Mouse (Mus musculus) thymus, adult 2 months (tissue): ENCODE data around the gene Hc. TPM values are rescaled to one million over a fixed set of nuclear protein-coding genes. Genes with fewer than 3 reads are reported as not detected.

ENCODE experiments used
- DNase-seq: peaks from one replicate; pipeline ENCODE4 v3.0.0; 2021
- H3K27ac ChIP-seq: fragments of 200-500 bp; 2 replicates; pipeline ENCODE4 v1.5.1; 2012; ENCODE audit warnings: low read length, control low read depth; ENCODE audit not compliant: control insufficient read depth, insufficient read depth
- H3K27me3 ChIP-seq: fragments of 200-500 bp; 2 replicates; pipeline ENCODE4 v1.6.1; 2012; ENCODE audit warnings: mild to moderate bottlenecking, low read length, moderate library complexity, mixed read lengths; ENCODE audit not compliant: control insufficient read depth, insufficient read depth
- H3K36me3 ChIP-seq: fragments of 200-500 bp; 2 replicates; pipeline ENCODE4 v1.6.1; 2012; ENCODE audit warnings: mild to moderate bottlenecking, low read length, moderate library complexity; ENCODE audit not compliant: control insufficient read depth, insufficient read depth
- H3K4me1 ChIP-seq: fragments of 200-500 bp; replicated peaks from 2 replicates; pipeline ENCODE4 v1.6.1; 2012; ENCODE audit warnings: low read length; ENCODE audit not compliant: control insufficient read depth, insufficient read depth
- H3K4me3 ChIP-seq: fragments of 200-500 bp; 2 replicates; pipeline ENCODE4 v1.5.1; 2012; ENCODE audit warnings: mild to moderate bottlenecking, low read length, control low read depth, moderate library complexity; ENCODE audit not compliant: control insufficient read depth, insufficient read depth
- CTCF ChIP-seq: fragments of 200-500 bp; IDR thresholded peaks from 2 replicates; pipeline ENCODE4 v1.5.1; 2012; ENCODE audit warnings: mild to moderate bottlenecking, control low read depth, low read length, moderate library complexity, borderline replicate concordance; ENCODE audit not compliant: control insufficient read depth, poor library complexity, insufficient read depth; ENCODE audit errors: extremely low read depth
- POLR2A ChIP-seq: fragments of 200-500 bp; IDR thresholded peaks from 2 replicates; pipeline ENCODE4 v1.6.1; 2012; ENCODE audit warnings: mild to moderate bottlenecking, low read length, control low read depth, moderate library complexity; ENCODE audit not compliant: control insufficient read depth, poor library complexity, insufficient read depth; ENCODE audit errors: extremely low read depth
- WGBS: fragments of 180-500 bp; shearing (Covaris S2); methylation state at CpG from one replicate; pipeline ENCODE4 v1.1.7; 2018; 5-methylcytosine and 5-hydroxymethylcytosine counted together
- polyA plus RNA-seq: library from polyadenylated mRNA; depleted of rRNA; stranded (reverse); fragments of >200 nt; gene quantifications from 2 replicates; pipeline ENCODE4 v1.2.3, GENCODE M21; 2012

The Hc gene
- polyA plus RNA-seq, 1 experiment, result 0.15 TPM

DNA sequence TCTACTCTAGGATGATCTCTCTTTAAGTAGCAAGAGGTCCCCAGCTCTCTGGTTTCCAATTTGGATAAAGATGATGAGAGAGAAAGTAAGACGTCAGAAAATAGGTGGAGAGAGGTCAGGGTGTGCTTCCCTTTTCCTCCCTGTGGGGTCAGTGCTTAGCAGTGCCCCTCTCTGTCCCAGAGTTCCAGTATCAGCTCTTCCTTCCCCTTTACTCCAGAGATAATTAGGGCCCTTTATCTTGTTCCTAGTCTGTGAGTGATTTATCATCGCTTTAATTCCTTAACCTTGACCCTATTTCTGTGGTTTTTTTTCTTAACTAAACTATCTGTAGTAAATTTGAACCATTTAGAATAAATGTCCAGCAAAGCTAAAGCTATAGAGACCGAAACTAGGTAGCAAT, 43.6 kb upstream of the Hc start:
- Histone ChIP-seq H3K27me3 (no peaks in the 10 kb centered on the region), H3K36me3 (no peaks in the 10 kb centered on the region), H3K4me1 (0 out of 2 replicates have a peak, but pooled peaks cover 1% of the 10 kb centered on the region), H3K4me3 (no peak overlapping the region), H3K27ac (no peak overlapping the region)
- no peak for DNase-seq
- WGBS, result 80% methylated on average over 3 of the region's 3 CpGs
- TF ChIP-seq CTCF (no peak), POLR2A (no peak)

DNA sequence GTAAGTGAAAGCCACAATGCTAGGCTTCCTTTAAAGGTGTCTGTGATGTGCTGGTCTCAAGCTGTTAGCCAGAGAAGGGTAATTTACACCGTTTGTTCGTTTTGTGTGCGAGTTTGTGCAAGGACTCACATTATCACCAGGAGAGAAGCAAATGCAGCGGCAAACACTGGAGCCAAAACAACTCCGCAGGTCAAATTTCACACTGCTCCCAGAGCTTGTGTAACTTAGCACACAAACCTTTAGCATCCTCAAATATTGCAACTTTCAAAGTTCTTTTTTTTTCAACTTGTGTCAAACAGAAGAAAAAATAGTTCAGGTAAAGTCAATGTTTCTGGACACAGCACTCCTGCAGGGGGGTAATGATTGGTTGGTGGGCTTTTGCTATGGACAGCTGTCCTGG, 42.3 kb upstream of the Hc start:
- no peak for DNase-seq
- no peak for TF ChIP-seq CTCF
- TF ChIP-seq POLR2A, result no peak
- H3K27ac ChIP-seq, result no peak overlapping the region
- no peak overlapping the region for H3K4me3 ChIP-seq
- no peaks in the 10 kb centered on the region for H3K36me3 ChIP-seq
- no peaks in the 10 kb centered on the region for H3K4me1 ChIP-seq
- WGBS, result 92% methylated on average over 5 of the region's 5 CpGs
- H3K27me3 ChIP-seq, result no peaks in the 10 kb centered on the region

DNA sequence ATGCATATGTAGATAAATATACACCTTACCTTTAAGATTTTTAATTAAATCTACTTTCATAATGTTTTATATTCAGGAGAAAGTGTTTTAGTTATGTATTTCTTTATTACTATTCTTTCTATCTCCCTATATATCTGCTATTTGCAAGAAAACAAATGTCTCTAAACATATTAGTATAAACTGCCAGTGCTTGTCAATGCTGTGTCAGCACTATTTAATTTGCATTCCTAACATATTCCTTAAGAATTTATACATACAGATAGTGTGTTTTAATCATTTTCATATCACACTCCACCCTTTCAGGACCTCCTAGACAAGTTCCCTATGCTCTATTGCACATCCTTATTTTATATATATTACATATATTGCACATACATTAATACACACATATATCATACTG, 41.5 kb upstream of the Hc start:
- H3K27ac ChIP-seq, result no peak overlapping the region
- DNase-seq, result no peak
- H3K36me3 ChIP-seq, result no peaks in the 10 kb centered on the region

DNA sequence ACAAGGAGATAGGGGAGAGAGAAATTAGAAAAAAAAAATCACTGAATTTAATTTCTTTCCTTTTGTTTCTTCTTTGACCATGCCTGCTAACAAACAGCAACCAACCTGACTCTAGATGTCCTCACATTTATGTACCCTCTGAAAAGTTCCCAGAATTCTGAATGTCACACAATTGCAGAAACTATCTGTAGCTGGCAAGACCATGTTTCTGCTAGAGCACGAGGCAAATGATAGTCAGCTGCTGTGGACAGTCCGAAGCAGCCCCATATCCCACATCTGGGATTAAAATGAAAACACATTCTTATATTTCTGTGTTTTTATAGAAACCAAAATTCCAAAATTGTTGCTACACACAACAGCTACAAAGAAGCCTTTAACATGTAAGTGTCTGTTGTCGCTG, 40.2 kb upstream of the Hc start, which contains the start of gene AI182371:
Gene AI182371, minus strand, starts transcription at position 101 of the 400 bp plus-strand sequence.
- H3K27me3 ChIP-seq, result no peaks in the 10 kb centered on the region
- no peaks in the 10 kb centered on the region for H3K36me3 ChIP-seq
- H3K4me1 ChIP-seq, result no peaks in the 10 kb centered on the region
- H3K27ac ChIP-seq, result no peak within 1 kb of the TSS
- 98% methylated on average over 3 of the region's 3 CpGs for WGBS
- H3K4me3 ChIP-seq, result no peak within 1 kb of the TSS
- no peak for TF ChIP-seq CTCF
- TF ChIP-seq POLR2A, result no peak
- DNase-seq, result no peak

More for the DNA sequence above, 41.5 kb upstream of the Hc start:
- Histone ChIP-seq H3K4me1 (no peaks in the 10 kb centered on the region), H3K27me3 (no peaks in the 10 kb centered on the region), H3K4me3 (no peak overlapping the region)
- TF ChIP-seq POLR2A (no peak), CTCF (no peak)

DNA sequence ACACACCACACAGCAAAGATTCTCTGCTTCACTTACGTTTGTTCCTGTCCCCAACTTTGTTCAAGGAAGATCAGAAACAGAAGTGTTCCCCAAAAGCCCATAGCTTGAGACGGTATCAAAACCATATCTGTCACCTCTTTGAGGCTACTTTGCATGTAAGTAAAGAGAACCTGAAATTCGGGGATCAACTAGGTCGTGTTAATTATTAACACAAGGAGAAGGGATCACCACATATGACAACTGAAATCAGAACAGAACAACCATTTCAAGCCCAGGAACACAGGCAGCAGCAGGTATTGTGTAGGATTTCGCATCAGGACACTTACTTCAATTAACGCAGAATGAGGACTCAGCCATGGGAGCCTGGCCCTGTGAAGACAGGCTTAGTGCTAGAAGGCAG, 39.3 kb upstream of the Hc start:
- WGBS, result 96% methylated on average over 6 of the region's 6 CpGs
- Histone ChIP-seq H3K4me3 (no peak overlapping the region), H3K27me3 (no peaks in the 10 kb centered on the region), H3K27ac (no peak overlapping the region), H3K4me1 (no peaks in the 10 kb centered on the region), H3K36me3 (no peaks in the 10 kb centered on the region)
- TF ChIP-seq CTCF, result no peak
- TF ChIP-seq POLR2A, result no peak
- DNase-seq, result no peak

DNA sequence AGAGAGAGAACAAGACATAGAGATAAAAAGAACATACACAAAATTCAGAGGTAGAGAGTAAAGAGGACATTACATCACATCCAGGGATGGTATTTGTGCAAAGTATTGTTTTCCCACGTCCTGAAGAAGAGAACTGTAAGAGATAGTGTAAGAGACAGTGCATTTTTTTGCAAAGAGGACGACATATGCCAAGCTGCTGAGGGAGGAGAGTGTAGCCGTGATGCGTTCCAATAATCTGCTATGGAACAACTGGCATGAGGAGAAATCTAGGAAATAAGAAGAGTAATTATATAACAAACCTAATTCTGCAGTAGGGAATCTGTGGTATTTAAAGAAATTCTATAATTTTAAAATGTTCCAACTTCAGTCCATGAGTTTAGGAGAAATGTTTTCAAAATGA, 26.2 kb upstream of the Hc start:
- DNase-seq, result no peak
- TF ChIP-seq CTCF (no peak), POLR2A (no peak)
- Histone ChIP-seq H3K4me3 (no peak overlapping the region), H3K27ac (no peak overlapping the region), H3K36me3 (no peaks in the 10 kb centered on the region), H3K27me3 (no peaks in the 10 kb centered on the region), H3K4me1 (no peaks in the 10 kb centered on the region)
- WGBS, result 85% methylated on average over 4 of the region's 4 CpGs

DNA sequence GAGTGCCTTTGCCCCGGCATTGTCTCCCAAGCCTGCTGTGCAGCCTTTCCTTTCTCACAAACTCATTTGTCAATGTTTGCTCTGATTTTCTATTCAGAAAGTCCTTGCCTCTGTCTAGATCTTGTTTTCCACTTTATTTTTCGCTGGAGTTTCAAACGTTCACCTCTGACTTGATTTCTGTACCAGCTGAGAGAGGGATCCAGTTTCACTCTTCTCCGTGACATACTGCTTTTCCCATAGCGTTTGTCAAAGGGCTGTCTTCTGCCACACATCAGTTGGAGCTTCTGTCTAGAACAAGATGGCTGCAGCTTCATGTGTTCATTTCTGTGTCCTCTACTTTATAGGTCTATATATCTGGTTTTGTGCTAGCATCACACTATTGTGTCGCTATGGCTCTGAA, 17.9 kb upstream of the Hc start:
- 89% methylated on average over 6 of the region's 6 CpGs for WGBS
- DNase-seq, result no peak
- Histone ChIP-seq H3K36me3 (no peaks in the 10 kb centered on the region), H3K27me3 (no peaks in the 10 kb centered on the region), H3K4me3 (no peak overlapping the region), H3K27ac (no peak overlapping the region), H3K4me1 (no peaks in the 10 kb centered on the region)
- TF ChIP-seq POLR2A (no peak), CTCF (no peak)
